Mouse (Mus musculus) CH12.LX (cell line): ENCODE measurements around the gene Coro2a.

Source experiments
- CHD1 ChIP-seq: IDR thresholded peaks from 2 replicates; pipeline ENCODE4 v1.6.1; 2012; ENCODE audit warnings: low read depth, low read length, improper control_type of control experiment, inconsistent platforms
- CTCF ChIP-seq, 2 experiments: IDR thresholded peaks in 1 of 2; conservative IDR thresholded peaks in 1 of 2; 2 replicates each; pipeline ENCODE4 v1.5.1; 2011 to 2012; ENCODE audit warnings: low read depth in 2 of 2, low read length in 2 of 2, improper control_type of control experiment in 1 of 2, inconsistent platforms in 1 of 2, mild to moderate bottlenecking in 1 of 2, moderate library complexity in 1 of 2
- EP300 ChIP-seq: IDR thresholded peaks from 2 replicates; pipeline ENCODE4 v1.6.1; 2011; ENCODE audit warnings: low read length, improper control_type of control experiment
- ETS1 ChIP-seq: conservative IDR thresholded peaks from 2 replicates; pipeline ENCODE4 v1.6.1; 2012; ENCODE audit warnings: low read depth, mild to moderate bottlenecking, inconsistent platforms, low read length, improper control_type of control experiment, moderate library complexity
- HCFC1 ChIP-seq: IDR thresholded peaks from 2 replicates; pipeline ENCODE4 v1.6.1; 2012; ENCODE audit warnings: low read depth, mild to moderate bottlenecking, inconsistent platforms, low read length, improper control_type of control experiment
- MAX ChIP-seq: IDR thresholded peaks from 2 replicates; pipeline ENCODE4 v1.6.1; 2011; ENCODE audit warnings: low read length, improper control_type of control experiment
- PAX5 ChIP-seq: IDR thresholded peaks from 2 replicates; pipeline ENCODE4 v1.6.1; 2012; ENCODE audit warnings: low read length, inconsistent platforms, mixed read lengths
- POLR2A ChIP-seq: IDR thresholded peaks from 2 replicates; pipeline ENCODE4 v1.6.1; 2011; ENCODE audit warnings: low read depth, mild to moderate bottlenecking, improper control_type of control experiment, low read length
- SMC3 ChIP-seq: IDR thresholded peaks from 2 replicates; pipeline ENCODE4 v1.6.1; 2011; ENCODE audit warnings: low read depth, low read length, improper control_type of control experiment
- USF1 ChIP-seq: IDR thresholded peaks from 2 replicates; pipeline ENCODE4 v1.6.1; 2014; ENCODE audit warnings: low read depth, mild to moderate bottlenecking, inconsistent platforms, low read length, improper control_type of control experiment
- ZKSCAN1 ChIP-seq: IDR thresholded peaks from 2 replicates; pipeline ENCODE4 v1.6.1; 2012; ENCODE audit warnings: low read depth, inconsistent platforms, low read length, improper control_type of control experiment, borderline replicate concordance
- ZMIZ1 ChIP-seq: IDR thresholded peaks from 2 replicates; pipeline ENCODE4 v1.6.1; 2012; ENCODE audit warnings: low read depth, mild to moderate bottlenecking, inconsistent platforms, low read length, improper control_type of control experiment

DNA sequence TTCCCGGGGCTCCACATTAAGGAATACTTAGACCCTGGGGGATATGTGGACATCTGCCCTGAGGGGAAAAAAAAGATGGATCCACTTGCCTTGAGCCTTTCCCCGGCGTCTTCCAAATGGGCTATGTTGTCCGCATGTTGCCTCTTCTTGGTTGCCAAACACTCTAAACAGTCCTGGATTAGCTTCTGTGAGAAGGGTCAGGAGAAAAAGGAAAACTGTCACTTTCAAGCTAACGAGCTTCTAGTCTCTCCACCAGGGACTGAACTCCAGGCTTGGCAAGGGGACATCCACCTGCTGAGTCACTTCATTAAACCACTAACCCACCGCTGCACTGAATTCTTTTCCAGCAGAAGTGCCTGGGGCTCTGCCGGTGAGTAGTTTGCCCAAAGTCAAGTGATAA, 69.1 kb downstream of the Coro2a start:
- no peak for TF ChIP-seq CTCF (conservative IDR thresholded peaks at IDR 0.05 in 1 of 2, IDR thresholded peaks at IDR 0.05 in 1 of 2; ENCODE audit: low read depth in 2 of 2, low read length in 2 of 2)
- no peak for TF ChIP-seq POLR2A
- TF ChIP-seq CHD1: no peak
- no peak for TF ChIP-seq ETS1
- TF ChIP-seq ZKSCAN1: no peak
- no peak for TF ChIP-seq HCFC1
- no peak for TF ChIP-seq USF1
- TF ChIP-seq MAX: no peak
- TF ChIP-seq EP300: no peak
- no peak for TF ChIP-seq ZMIZ1
- no peak for TF ChIP-seq PAX5
- no peak for TF ChIP-seq SMC3
